12 mouse cellular contexts compared by ENCODE assay signal in the genomic region with DNA sequence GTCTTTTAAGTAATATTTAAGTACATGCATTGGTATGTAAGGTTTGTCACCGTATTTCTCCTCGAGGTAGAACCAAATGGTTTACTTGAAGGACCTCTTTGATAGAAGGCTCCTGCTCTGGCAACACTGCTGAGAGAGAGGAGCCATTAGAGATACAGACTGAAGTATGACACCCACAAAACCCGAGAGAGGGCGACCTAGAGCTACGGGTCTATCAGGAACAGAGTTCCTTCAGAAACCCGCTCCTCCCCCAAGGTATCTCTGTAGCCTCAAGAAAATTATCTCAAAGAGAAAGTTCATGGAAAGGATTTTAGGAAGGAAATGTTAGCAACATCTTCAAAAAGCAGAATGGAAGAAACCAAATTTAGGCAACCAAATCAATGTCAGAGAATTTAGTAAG.
DNase-seq lines count a peak whose midpoint lies in the region; ATAC-seq and TF ChIP-seq lines count a peak whose summit lies in the region.
"Had no signal": no experiment of that assay in that cellular context is flagged by ENCODE, and none has a peak within 500 bp of the region (broad histone marks: within the 10 kb centered on the region; RNA-seq: fewer than 3 reads in every experiment).

No protein-coding gene starts in this region.

- H3K4me3 ChIP-seq in liver, embryonic 14.5 days (ENCODE audit: insufficient read depth in 1 of 2, low read depth in 2 of 2, low read length in 2 of 2) = no peak overlapping the region
- no peak overlapping the region for H3K4me3 ChIP-seq in limb, embryonic 10.5 days
- H3K4me3 ChIP-seq: hindbrain, embryonic 13.5 days; limb, embryonic 13.5 days; megakaryocyte, embryonic 14.5 days; stomach, embryonic 15.5 days had no signal

- WGBS in liver, embryonic 14.5 days (ENCODE audit: insufficient replicate concordance) = 35% methylated on average over 6 of the region's 6 CpGs
- WGBS in limb, embryonic 10.5 days = 42% methylated on average over 6 of the region's 6 CpGs

- no peaks in the 10 kb centered on the region for H3K36me3 ChIP-seq in liver, embryonic 14.5 days (replicated peaks; ENCODE audit: control insufficient read depth, insufficient read depth, low read depth)
- H3K36me3 ChIP-seq in limb, embryonic 10.5 days = no peaks in the 10 kb centered on the region
- H3K36me3 ChIP-seq: hindbrain, embryonic 13.5 days; limb, embryonic 13.5 days; stomach, embryonic 15.5 days had no signal

- peak; percentile 24 for DNase-seq in gastrocnemius, adult 18-20 months (ENCODE audit: low spot score)
- DNase-seq in gastrocnemius, postnatal 4 days (ENCODE audit: low spot score in 2 of 2) = no peak
- DNase-seq in liver, embryonic 14.5 days (ENCODE audit: low read depth in 3 of 3, low spot score in 3 of 3) = no peak
- DNase-seq in liver (no peak), ES-CJ7 (ENCODE audit: low read depth, low spot score) (peak; percentile 41)
- peak; percentile 67 for DNase-seq in embryo, embryonic 10.5 days (ENCODE audit: low spot score)
- no peak for DNase-seq in limb, embryonic 10.5 days (ENCODE audit: low spot score)

- TF ChIP-seq EP300 in liver, embryonic 14.5 days (IDR thresholded peaks at IDR 0.05; ENCODE audit: low read depth) = no peak

- no peak overlapping the region for H3K27ac ChIP-seq in liver, embryonic 14.5 days
- no peak overlapping the region for H3K27ac ChIP-seq in limb, embryonic 10.5 days
- H3K27ac ChIP-seq: hindbrain, embryonic 13.5 days; limb, embryonic 13.5 days; stomach, embryonic 15.5 days had no signal

- H3K9me3 ChIP-seq in liver, embryonic 14.5 days (ENCODE audit: control insufficient read depth, low read length) = no peaks in the 10 kb centered on the region
- H3K9me3 ChIP-seq in limb, embryonic 10.5 days (replicated peaks) = no peaks in the 10 kb centered on the region
- H3K9me3 ChIP-seq: hindbrain, embryonic 13.5 days; limb, embryonic 13.5 days; megakaryocyte, embryonic 14.5 days; stomach, embryonic 15.5 days had no signal

- H3K4me2 ChIP-seq in liver, embryonic 14.5 days (ENCODE audit: low read depth) = no peak overlapping the region
- H3K4me2 ChIP-seq: hindbrain, embryonic 13.5 days; limb, embryonic 13.5 days; stomach, embryonic 15.5 days had no signal

- peak; percentile 15; the same call in 1 of the 2 replicates for TF ChIP-seq CTCF in liver, embryonic 14.5 days (IDR thresholded peaks at IDR 0.05; ENCODE audit: low read depth)

- no peak overlapping the region for H3K9ac ChIP-seq in liver, embryonic 14.5 days (replicated peaks)
- H3K9ac ChIP-seq: hindbrain, embryonic 13.5 days; limb, embryonic 13.5 days; stomach, embryonic 15.5 days had no signal

- no peaks in the 10 kb centered on the region; a peak in 1 of 4 replicates for H3K4me1 ChIP-seq in liver, embryonic 14.5 days (replicated peaks; ENCODE audit: control insufficient read depth in 2 of 2, insufficient read depth in 2 of 2, low read length in 1 of 2)
- no peaks in the 10 kb centered on the region for H3K4me1 ChIP-seq in limb, embryonic 10.5 days
- H3K4me1 ChIP-seq: hindbrain, embryonic 13.5 days; megakaryocyte, embryonic 14.5 days; stomach, embryonic 15.5 days had no signal

- H3K27me3 ChIP-seq in liver, embryonic 14.5 days (ENCODE audit: control insufficient read depth, insufficient read depth, low read length) = no peaks in the 10 kb centered on the region
- H3K27me3 ChIP-seq in limb, embryonic 10.5 days (ENCODE audit: low read depth, poor library complexity, severe bottlenecking) = no peaks in the 10 kb centered on the region
- H3K27me3 ChIP-seq: hindbrain, embryonic 13.5 days; limb, embryonic 13.5 days; megakaryocyte, embryonic 14.5 days; stomach, embryonic 15.5 days had no signal

- ATAC-seq in liver, embryonic 14.5 days (ENCODE audit: insufficient read depth) = no peak
- ATAC-seq in erythroid progenitor cell, adult 5-6 weeks (replicated peaks; ENCODE audit: low FRiP score, poor library complexity, severe bottlenecking) = no peak

Comparison
In these comparisons a context has a peak if more than half of its experiments do, and no peak if none do; other contexts are left out.
1. DNase-seq: peak in gastrocnemius, adult 18-20 months (single experiment), ES-CJ7 (single experiment) and embryo, embryonic 10.5 days (single experiment); none in gastrocnemius, postnatal 4 days (0 of 2), liver, embryonic 14.5 days (0 of 3), liver (single experiment) and limb, embryonic 10.5 days (single experiment).